Mouse (Mus musculus): ENCODE measurements around the gene Hmgn1. TPM values are rescaled to one million over a fixed set of nuclear protein-coding genes. Genes with fewer than 3 reads are reported as not detected.
"Not testable (repeated sequence)": the region's sequence is repeated elsewhere in the genome, so short reads cannot be mapped to it uniquely, and the experiment has no call there.

Hmgn1 gene
- total and polyA plus RNA-seq, 2 experiments from 2014 or later: 85.9 to 207 TPM

DNA sequence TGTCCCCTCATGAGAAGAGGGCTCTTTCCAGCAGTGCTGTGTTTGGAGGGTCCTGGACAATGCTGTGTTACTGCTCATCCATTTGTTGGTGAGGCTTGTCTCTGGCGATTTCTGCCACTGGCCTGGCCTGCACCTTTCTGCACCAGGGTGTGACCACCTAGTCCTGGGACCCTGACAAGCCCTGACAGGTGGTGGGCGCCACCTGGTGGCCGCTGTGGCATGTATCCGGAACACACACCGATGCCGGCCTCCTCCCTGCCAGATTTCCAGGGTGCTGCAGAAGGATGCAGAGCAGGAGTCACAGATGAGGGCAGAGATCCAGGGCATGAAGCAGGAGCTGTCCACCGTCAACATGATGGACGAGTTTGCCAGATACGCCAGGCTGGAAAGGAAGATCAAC lies 24.0 kb upstream of the Hmgn1 start:
- no peak overlapping the region for H3K4me2 ChIP-seq (ENCODE audit: low read depth, low read length)
- 0 out of 2 replicates have a peak, but pooled peaks cover under 1% of the 10 kb centered on the region for H3K4me1 ChIP-seq (ENCODE audit: insufficient read depth, low read length)
- H3K4me3 ChIP-seq (ENCODE audit: low read length): no peak overlapping the region
- no peaks in the 10 kb centered on the region for H3K9me3 ChIP-seq (ENCODE audit: low read length)
- no peak overlapping the region for H3K9ac ChIP-seq (replicated peaks; ENCODE audit: low read length)
- DNase-seq (ENCODE audit: low spot score) (peak; percentile 79), ATAC-seq (peak; percentile 61)
- peaks cover 16% of the 10 kb centered on the region; the same call in 1 of the 2 replicates for H3K36me3 ChIP-seq (ENCODE audit: insufficient read depth, low read length)
- no peaks in the 10 kb centered on the region for H3K27me3 ChIP-seq (ENCODE audit: insufficient read depth, low read length)
- WGBS: 18% methylated on average over 9 of the region's 9 CpGs
- peak; percentile 94 for TF ChIP-seq CTCF (IDR thresholded peaks at IDR 0.05; ENCODE audit: low read depth)
- no peak overlapping the region for H3K27ac ChIP-seq

DNA sequence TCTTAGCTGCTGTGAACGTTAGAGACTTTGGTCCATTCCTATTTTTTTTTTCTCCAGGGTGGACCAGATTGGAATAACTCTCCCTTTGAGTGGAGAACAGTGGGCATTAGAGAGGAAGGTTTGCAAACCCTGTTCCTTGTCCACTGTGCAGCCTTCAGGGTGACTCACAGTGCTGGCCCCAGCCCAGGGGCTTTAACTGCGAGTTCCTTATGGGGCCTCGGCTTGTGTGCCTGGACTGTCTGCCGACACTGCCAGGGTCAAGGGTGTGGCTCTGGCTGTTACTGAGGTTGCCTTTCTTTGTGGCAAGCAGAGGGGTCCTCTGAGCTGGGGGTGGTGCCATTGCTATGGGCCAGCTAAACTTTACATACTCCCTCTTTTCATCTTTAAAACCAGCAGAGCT lies 23.5 kb upstream of the Hmgn1 start:
- 0 out of 2 replicates have a peak, but pooled peaks cover 6% of the 10 kb centered on the region for H3K4me1 ChIP-seq (ENCODE audit: insufficient read depth, low read length)
- H3K27ac ChIP-seq: no peak overlapping the region
- peaks cover 16% of the 10 kb centered on the region; the same call in 1 of the 2 replicates for H3K36me3 ChIP-seq (ENCODE audit: insufficient read depth, low read length)
- no peak overlapping the region for H3K9ac ChIP-seq (replicated peaks; ENCODE audit: low read length)
- H3K27me3 ChIP-seq (ENCODE audit: insufficient read depth, low read length): no peaks in the 10 kb centered on the region
- H3K4me3 ChIP-seq (ENCODE audit: low read length): no peak overlapping the region
- no peak for ATAC-seq
- no peak for TF ChIP-seq CTCF (IDR thresholded peaks at IDR 0.05; ENCODE audit: low read depth)
- H3K9me3 ChIP-seq (ENCODE audit: low read length): no peaks in the 10 kb centered on the region
- H3K4me2 ChIP-seq (ENCODE audit: low read depth, low read length): no peak overlapping the region
- 65% methylated on average over 4 of the region's 4 CpGs for WGBS
- DNase-seq (ENCODE audit: low spot score): no peak

DNA sequence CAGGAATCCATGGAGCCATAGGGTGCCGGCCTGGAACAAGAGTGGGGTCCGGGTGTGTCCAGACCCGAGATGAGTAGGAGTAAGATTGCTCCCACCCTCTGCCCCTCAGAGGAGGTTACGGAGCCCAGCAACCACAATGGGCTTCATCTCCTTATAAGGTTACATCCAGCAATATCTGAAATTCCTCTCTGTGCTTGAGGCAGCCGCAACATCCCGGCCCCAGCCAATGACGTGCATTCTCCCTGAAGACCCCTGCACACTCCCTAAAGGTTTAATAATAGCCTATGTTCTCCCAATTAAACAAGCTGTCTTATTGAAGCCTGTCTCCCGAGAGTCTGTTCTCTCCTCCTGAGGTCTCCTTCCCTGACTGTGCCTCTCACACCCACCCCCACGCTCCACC lies 21.8 kb upstream of the Hmgn1 start:
- H3K36me3 ChIP-seq (ENCODE audit: insufficient read depth, low read length): peaks cover 16% of the 10 kb centered on the region; the same call in 1 of the 2 replicates
- H3K4me2 ChIP-seq (ENCODE audit: low read depth, low read length): no peak overlapping the region
- no peak overlapping the region for H3K27ac ChIP-seq
- 0 out of 2 replicates have a peak overlapping the region, but pooled peaks have one; percentile 24 for H3K9ac ChIP-seq (replicated peaks; ENCODE audit: low read length)
- TF ChIP-seq CTCF (IDR thresholded peaks at IDR 0.05; ENCODE audit: low read depth): no peak
- no peak for DNase-seq (ENCODE audit: low spot score)
- ATAC-seq: no peak
- 0 out of 2 replicates have a peak, but pooled peaks cover 7% of the 10 kb centered on the region for H3K4me1 ChIP-seq (ENCODE audit: insufficient read depth, low read length)
- no peak overlapping the region for H3K4me3 ChIP-seq (ENCODE audit: low read length)
- 79% methylated on average over 9 of the region's 9 CpGs for WGBS
- H3K27me3 ChIP-seq (ENCODE audit: insufficient read depth, low read length): no peaks in the 10 kb centered on the region
- no peaks in the 10 kb centered on the region for H3K9me3 ChIP-seq (ENCODE audit: low read length)

DNA sequence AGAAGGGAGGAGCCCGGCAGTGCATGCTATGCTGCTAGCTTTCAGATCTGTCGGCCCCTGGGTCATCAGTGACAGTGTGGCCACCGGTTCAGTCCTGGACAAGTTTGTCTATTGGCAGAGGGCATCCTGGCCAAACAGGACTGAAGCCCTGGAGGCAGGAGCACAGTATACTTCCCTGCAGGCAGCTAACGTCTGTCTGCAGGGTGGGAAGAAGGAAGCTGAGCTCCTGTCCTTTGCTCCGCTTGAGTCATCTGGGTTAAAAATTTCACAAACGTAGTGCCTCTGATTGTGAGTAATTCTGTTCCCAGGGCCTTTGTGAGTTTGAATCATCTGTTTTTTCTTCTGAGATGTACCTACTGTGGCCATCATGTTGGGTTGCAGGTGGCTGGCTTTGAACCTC lies 21.3 kb upstream of the Hmgn1 start:
- Histone ChIP-seq H3K9me3 (ENCODE audit: low read length) (no peaks in the 10 kb centered on the region), H3K27ac (no peak overlapping the region), H3K4me2 (ENCODE audit: low read depth, low read length) (no peak overlapping the region), H3K4me1 (ENCODE audit: insufficient read depth, low read length) (0 out of 2 replicates have a peak, but pooled peaks cover 7% of the 10 kb centered on the region), H3K9ac (replicated peaks; ENCODE audit: low read length) (no peak overlapping the region), H3K4me3 (ENCODE audit: low read length) (no peak overlapping the region), H3K36me3 (ENCODE audit: insufficient read depth, low read length) (peaks cover 16% of the 10 kb centered on the region; the same call in 1 of the 2 replicates), H3K27me3 (ENCODE audit: insufficient read depth, low read length) (no peaks in the 10 kb centered on the region)
- DNase-seq (ENCODE audit: low spot score) (no peak), ATAC-seq (no peak)
- TF ChIP-seq CTCF (IDR thresholded peaks at IDR 0.05; ENCODE audit: low read depth): no peak
- 82% methylated on average over 6 of the region's 6 CpGs for WGBS

DNA sequence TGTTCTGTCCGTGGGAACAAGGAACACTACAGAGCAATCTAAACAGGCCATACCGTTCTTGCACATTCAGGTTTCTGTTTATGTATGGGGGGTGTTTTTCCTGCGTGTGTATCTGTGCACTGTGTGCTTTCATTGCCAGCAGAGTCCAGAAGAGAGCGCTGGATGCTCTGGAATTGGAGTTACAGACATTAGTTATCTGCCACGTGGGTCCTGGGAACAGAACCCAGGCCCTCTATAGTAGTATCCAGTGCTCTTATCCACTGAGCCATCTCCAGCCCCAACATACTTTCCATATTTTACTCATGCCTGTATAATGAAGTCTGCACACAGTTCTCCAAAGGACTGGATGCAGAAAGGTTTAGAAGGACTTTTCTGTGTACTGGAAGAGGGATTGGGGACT lies 18.3 kb upstream of the Hmgn1 start:
- 0% methylated on average over 5 of the region's 5 CpGs for WGBS
- TF ChIP-seq CTCF (IDR thresholded peaks at IDR 0.05; ENCODE audit: low read depth): no peak; the same call in 1 of the 2 replicates
- Histone ChIP-seq H3K36me3 (ENCODE audit: insufficient read depth, low read length) (no peaks in the 10 kb centered on the region), H3K9me3 (ENCODE audit: low read length) (no peaks in the 10 kb centered on the region), H3K4me2 (ENCODE audit: low read depth, low read length) (peak overlapping the region; percentile 84), H3K27ac (peak overlapping the region; percentile 76), H3K4me3 (ENCODE audit: low read length) (peak overlapping the region; percentile 88), H3K4me1 (ENCODE audit: insufficient read depth, low read length) (0 out of 2 replicates have a peak, but pooled peaks cover 7% of the 10 kb centered on the region), H3K9ac (replicated peaks; ENCODE audit: low read length) (peak overlapping the region; percentile 75), H3K27me3 (ENCODE audit: insufficient read depth, low read length) (no peaks in the 10 kb centered on the region)
- peak; percentile 9; the same call in 1 of the 2 replicates for ATAC-seq
- peak; percentile 34 for DNase-seq (ENCODE audit: low spot score)

DNA sequence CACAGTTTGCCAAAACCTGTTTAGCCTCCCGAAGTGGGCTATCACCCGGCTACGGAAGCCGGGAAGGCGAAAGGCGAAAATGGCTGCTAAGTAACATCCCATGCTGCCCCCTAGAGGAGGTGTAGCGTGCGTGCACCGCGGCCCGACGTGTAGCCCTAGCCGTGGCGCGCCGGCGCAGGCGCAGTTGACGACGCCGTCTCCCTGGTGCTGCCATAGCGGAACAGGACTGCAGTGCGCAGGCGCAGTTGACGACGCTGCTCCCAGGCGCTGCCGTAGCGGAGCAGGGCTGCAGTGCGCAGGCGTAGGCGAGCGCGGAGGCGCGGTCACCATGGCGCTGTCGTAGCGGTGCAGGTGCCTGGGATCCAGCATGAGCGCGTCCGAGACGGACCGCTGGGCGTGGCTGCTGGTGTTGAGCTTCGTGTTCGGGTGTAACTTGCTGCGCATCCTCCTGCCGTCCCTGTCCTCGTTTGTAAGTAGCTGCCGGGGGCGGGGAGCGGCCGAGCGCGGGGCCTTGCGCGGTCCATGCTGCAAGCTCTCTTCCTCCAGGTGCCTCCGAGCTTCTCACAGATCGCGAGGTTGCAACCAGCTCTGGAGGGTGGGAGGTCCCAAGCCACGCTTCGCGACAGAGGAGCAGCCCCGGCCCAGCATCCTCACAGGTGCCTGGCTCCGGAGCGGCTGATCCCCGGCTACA lies 17.7 kb upstream of the Hmgn1 start, which contains the start of gene Wrb:
Wrb (plus strand) TSS at position 298 of the 691 bp plus-strand sequence.
- 0 out of 2 replicates have a peak, but pooled peaks cover 7% of the 10 kb centered on the region for H3K4me1 ChIP-seq (ENCODE audit: insufficient read depth, low read length)
- under 1% methylated on average over 67 of the region's 68 CpGs for WGBS
- no peaks in the 10 kb centered on the region for H3K27me3 ChIP-seq (ENCODE audit: insufficient read depth, low read length)
- peak within 1 kb of the TSS; percentile 84 for H3K4me2 ChIP-seq (ENCODE audit: low read depth, low read length)
- ATAC-seq: peak; percentile 97
- TF ChIP-seq CTCF (IDR thresholded peaks at IDR 0.05; ENCODE audit: low read depth): peak; percentile 96
- no peaks in the 10 kb centered on the region for H3K9me3 ChIP-seq (ENCODE audit: low read length)
- peak within 1 kb of the TSS; percentile 76 for H3K27ac ChIP-seq
- H3K9ac ChIP-seq (replicated peaks; ENCODE audit: low read length): peak within 1 kb of the TSS; percentile 75
- H3K4me3 ChIP-seq (ENCODE audit: low read length): peak within 1 kb of the TSS; percentile 88
- no peaks in the 10 kb centered on the region for H3K36me3 ChIP-seq (ENCODE audit: insufficient read depth, low read length)
- DNase-seq (ENCODE audit: low spot score): peak; percentile 100

DNA sequence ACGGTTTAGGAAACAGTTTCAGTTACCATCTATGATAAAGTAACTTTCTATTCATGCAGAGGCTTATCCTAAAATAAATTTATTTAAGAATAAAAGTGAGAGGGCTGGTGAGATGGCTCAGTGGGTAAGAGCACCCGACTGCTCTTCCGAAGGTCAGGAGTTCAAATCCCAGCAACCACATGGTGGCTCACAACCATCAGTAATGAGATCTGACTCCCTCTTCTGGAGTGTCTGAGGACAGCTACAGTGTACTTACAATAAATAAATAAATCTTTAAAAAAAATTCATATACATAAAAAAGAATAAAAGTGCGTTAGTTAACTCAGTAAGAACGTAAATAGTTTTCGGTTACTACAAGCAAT lies 17.2 kb upstream of the Hmgn1 start:
- DNase-seq (ENCODE audit: low spot score): not testable (repeated sequence)
- 26% methylated on average over 6 of the region's 6 CpGs for WGBS
- peak; percentile 46 for ATAC-seq

More for the DNA sequence above, 17.2 kb upstream of the Hmgn1 start:
- Histone ChIP-seq H3K4me3 (ENCODE audit: low read length) (peak overlapping the region; percentile 88), H3K4me2 (ENCODE audit: low read depth, low read length) (peak overlapping the region; percentile 84)
- not testable (repeated sequence) for H3K36me3 ChIP-seq (ENCODE audit: insufficient read depth, low read length); H3K9ac ChIP-seq (replicated peaks; ENCODE audit: low read length); H3K9me3 ChIP-seq (ENCODE audit: low read length); H3K27ac ChIP-seq; H3K27me3 ChIP-seq (ENCODE audit: insufficient read depth, low read length); H3K4me1 ChIP-seq (ENCODE audit: insufficient read depth, low read length)
